Mouse (Mus musculus): ENCODE results near the gene Smco1. TPM values are rescaled to one million over a fixed set of nuclear protein-coding genes. Genes with fewer than 3 reads are reported as not detected.
"Not testable (repeated sequence)": the region's sequence is repeated elsewhere in the genome, so short reads cannot be mapped to it uniquely, and the experiment has no call there.

The Smco1 gene
- 10 to 100 TPM; 69.4 to 72.8 TPM for total RNA-seq (2021)
- long read RNA-seq, experiment 1, transcript Smco1-201 (3 exons, 1,410 nt) = major isoform, 70 of 87 reads
- long read RNA-seq, experiment 1, partial matches to known transcripts = 1 of 87 reads
- long read RNA-seq, experiment 1, other reads (novel, unspliced or antisense) = 16 of 87 reads
- long read RNA-seq, experiment 2, transcript Smco1-201 (3 exons, 1,410 nt) = major isoform, 77 of 105 reads
- long read RNA-seq, experiment 2, partial matches to known transcripts = 11 of 105 reads
- long read RNA-seq, experiment 2, other reads (novel, unspliced or antisense) = 17 of 105 reads

DNA sequence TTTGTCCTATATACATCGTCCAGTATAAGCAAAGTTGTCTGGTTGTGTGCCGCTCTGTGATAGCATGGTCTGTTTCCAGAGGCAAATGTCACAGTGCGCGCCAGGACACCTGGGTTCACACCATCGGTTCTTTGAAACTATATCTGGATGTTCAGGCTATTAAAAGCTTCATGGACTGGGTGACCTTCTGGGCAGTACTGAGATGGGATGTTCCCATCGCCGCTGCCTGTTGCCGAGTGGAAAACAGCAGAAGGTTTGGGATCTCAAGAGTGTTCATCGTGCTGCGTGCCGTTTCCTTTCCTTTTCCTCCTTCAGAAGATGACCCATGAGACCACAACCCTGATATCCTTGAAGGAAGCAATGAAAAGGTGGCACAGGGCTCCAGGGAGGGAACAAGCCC is at the start of gene Smco1:
TSS of gene Smco1 (plus strand) at position 178 of the 400 bp plus-strand sequence.
- intact Hi-C loops (cut with DNase I) = no loop called here
- DNase-seq = peak; percentile 27 to 29

DNA sequence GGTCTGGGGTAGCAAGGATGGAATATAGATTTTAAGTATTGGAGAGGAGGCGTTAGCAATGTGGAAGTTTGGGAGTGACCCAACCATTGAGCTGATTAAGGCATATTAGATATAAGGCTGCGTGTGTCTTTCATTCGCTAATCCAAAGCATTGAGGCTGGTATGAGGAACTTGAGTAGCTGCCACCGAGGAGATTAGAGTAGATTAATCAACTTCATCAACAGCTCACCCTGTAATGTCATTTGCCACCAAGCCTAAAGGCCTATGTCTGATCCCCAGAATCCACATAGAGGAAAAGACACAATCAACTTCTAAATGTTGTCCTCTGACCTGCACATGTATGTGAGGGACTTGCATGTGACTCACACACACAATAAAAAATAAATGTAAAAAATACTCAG is 49.5 kb upstream of the Smco1 start:
- intact Hi-C loops (cut with DNase I) = no loop called here
- no peak for DNase-seq

DNA sequence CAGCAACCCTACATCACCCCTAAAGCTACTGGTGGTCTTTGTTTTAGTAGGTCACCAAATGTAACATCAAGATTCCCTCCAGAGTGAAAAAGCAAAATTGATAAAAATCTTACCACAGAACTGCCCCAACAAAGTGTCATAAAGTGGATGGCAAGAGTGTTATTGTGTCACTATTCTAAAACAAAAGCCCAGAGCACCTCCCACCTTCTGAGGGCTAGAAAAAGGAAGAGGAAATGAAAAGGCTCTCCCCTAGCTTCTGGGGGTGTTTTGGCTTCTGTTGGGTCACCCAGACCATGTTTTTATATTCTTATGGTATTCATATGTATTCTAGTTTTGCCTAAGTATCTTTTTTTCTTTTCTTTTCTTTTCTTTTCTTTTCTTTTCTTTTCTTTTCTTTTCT is 48.9 kb upstream of the Smco1 start:
- intact Hi-C loops (cut with DNase I) = no loop called here

DNA sequence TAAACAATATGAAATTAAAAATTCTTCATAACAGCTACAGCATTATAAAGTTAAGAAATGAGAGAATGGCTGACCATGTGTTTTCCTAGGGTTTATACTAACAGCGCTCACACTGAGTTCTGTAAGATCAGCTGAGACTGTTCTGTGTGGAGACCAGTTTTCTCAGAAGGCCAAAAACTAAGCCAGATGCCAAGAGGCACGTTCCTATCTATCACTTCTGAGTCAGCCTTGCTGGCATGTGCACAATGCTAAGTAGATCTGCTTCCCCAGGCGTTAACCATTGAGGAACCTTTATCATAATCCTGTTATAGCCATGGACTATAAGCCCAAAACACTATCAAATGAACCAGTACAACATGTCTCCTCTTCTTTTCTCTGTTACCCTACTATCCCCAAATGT is 39.2 kb upstream of the Smco1 start:
- DNase-seq; intact Hi-C loops (cut with DNase I): not testable (repeated sequence)

More for the DNA sequence above, 48.9 kb upstream of the Smco1 start:
- no peak for DNase-seq

DNA sequence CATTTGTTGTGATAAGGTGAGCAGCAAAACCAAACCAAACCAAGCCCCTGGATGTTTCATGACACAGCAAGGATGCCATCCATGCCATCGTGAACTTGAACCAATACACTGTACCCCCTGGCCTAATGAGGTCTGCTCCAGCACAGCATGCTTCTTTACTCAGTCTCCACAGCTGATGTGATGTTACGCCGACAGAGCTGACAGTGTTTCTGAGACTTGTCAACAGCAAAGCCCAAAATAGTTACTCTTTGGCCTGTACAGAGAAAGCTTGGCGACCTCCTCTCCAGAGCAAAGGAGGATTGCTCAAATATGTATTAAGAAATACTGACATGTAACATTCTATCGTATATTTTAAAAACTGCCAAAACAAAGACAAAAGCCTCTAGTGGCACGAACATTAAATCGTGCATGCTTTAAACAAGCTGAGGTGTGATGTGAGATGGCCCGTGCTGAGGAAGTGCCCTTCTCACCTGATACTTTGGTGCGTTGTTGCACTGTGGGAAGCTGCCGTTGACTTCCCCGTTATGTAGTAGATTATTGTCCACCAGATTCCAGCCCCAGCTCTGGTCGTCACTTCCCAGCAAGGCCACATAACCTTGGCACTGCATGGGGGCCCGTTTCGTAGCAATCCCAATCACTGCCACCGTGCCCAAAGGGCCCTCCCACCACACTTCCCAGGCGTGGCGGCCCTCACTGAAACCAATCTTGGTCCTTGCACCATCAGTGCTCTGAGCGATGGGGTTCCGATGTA is 33.2 kb upstream of the Smco1 start:
- intact Hi-C loops (cut with DNase I) = no loop called here
- no peak for DNase-seq

DNA sequence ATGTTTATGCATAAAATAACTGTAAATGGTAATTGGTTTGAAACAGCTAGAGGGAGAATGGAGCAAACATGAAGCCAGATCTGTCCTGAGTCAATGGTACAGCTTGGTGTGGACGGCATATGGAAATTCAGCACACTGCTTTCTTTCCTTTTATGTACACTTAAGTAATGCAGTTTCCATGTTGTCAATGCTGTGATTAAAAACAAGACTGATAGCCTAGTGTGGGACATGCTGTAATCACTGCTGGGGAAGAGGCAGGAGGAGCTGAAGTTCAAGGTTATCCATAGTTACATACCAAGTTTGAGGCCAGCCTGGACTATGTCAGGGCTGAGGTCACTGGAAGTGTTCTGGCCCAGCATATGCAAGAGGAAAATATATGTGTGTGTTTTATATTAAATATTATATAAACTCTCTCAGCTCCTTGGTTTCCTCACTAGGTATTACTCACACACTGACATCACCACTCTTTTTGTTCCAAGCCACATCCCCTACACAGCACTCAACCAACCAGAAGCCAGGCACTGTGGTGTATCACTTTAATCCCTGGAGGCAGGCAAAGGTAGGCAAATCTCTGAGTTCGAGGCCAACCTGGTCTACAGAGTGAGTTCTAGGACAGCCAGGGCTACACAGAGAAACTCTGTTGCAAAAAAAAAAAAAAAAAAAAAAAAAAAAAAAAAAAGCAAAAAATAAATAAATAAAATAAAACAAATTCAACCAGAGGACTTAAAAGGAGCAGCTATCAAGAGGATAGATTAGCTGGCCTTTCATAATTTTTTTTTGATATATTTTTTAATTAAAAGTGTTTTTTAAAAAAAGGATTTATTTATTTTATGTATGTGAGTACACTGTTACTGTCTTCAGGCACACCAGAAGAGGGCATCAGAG is 31.6 kb upstream of the Smco1 start:
- no peak for DNase-seq
- intact Hi-C loops (cut with DNase I) = no loop called here

DNA sequence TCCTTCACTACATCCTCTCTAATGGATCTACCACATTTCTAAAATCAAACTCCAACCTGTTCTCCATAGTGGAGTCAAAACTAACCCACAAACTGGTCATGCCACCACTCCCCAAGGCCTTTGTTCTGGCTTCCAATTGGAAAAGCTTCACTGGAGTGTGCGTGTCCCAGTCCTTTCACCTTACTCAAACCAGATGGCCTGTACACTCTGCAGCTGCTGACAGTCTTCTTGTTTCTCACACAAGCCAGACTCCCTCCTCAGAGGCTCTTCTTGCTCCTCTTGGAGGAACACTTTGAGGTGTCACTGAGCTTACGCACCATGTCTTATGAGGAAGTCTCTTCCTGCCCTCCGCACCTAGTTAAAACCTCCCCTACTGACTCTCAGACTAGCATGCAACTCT is 27.4 kb upstream of the Smco1 start:
- intact Hi-C loops (cut with DNase I) = no loop called here
- DNase-seq = no peak

DNA sequence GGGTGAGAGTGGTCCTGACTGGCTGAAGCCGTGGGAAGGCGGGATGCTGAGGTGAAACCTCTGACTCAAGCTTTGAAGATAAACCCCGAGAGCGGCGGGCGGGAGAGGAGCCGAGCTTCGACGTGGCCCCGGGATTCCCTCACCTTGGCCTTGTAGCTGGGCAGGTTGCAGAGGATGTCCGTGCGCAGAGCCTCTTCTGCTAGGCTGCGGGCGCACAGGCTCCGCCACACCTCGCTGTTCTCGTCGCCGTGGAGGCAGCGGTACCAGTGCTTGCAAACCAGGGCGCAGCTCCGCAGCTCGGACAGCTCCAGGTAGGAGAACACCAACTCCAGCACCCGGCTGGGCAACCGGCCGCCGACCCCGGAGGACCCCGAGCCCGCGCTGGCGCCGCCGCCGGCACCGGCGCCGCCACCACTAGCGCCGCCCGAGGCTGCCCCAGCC is 24.9 kb upstream of the Smco1 start:
- peak; percentile 14 to 41 for DNase-seq
- intact Hi-C loops (cut with DNase I) = no loop called here

DNA sequence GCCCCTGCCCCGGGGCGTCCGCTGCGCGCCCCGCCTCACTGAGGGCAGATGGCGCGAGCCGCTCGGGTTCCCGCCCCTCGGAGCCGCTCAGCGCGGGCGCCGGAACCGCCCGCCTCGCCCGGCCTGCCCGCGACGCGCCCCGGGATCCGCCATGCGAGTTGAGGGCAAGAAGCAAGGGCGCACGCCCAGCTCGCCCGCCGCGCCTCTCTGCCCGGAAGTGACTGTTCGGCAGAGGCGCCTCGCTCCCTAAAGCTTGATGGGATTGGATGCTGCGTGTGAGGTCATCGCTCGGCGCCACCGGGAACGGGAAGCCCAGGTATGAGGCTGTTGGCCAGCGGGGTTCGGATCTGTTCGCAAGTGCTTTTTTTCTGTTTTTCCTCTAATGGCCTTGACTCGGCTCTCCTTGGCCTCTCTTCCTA is 24.3 kb upstream of the Smco1 start, which contains the start of the genes Fbxo45 and Wdr53:
TSS of gene Fbxo45 (minus strand) at position 207 of the 419 bp plus-strand sequence.
TSS of gene Wdr53 (plus strand) at position 276 of the 419 bp plus-strand sequence.
- intact Hi-C loops (cut with DNase I) = no loop called here
- peak; percentile 94 to 96 for DNase-seq

DNA sequence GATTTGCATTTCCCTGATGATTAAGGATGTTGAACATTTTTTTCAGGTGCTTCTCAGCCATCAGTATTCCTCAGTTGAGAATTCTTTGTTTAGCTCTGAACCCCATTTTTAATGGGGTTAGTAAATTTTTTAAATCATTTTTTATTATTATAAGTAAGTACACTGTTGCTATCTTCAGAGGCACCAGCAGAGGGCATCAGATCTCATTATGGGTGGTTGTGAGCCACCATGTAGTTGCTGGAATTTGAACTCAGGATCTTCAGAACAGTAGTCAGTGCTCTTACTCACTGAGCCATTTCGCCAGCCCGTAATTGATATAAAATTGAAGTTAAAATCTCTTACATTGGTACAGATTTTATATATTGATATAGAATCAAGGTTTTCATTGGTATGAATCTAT is 7.0 kb upstream of the Smco1 start:
- not testable (repeated sequence) for DNase-seq
- intact Hi-C loops (cut with DNase I) = loop anchor here (2.0 kb wide), 1 partner anchor 235 kb away; no protein-coding TSS in a partner anchor

DNA sequence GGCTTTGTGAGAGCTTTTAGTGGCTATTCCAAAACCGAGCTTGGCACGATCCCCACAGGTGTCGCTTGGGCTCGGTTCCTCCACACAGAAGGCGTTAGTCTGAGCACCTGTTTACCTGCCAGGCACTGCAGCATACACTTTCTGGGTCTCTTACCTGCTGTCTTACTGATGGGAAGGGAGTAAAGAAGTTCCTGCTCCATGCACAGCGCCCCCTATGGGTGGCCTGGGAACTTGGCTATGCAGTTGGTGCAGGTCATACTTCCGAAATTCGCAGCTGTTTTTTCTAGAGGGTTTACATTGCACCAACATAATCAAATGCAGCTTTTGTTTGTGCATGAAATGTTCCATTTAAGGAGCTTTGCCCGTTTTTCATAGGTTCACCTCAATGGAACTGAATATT is 2.1 kb downstream of the Smco1 start:
- DNase-seq = no peak
- intact Hi-C loops (cut with DNase I) = no loop called here

DNA sequence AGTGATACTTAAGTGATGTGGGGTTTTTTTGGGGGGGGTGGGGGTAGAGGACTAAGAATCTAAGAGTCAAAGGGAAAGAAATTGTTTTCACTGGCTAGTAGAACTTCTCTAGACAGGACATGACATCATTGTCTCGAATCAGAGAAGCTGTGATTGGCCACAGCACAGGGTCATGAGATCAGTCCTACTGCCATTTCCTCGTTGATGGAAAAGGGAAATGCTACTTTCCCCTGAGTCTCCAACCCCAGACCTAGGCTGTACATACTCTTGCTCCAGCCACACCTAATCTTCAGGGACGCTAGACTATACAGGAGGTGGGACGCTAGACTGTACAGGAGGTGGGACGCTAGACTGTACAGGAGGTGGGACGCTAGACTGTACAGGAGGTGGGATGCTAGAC is 3.8 kb downstream of the Smco1 start:
- intact Hi-C loops (cut with DNase I) = no loop called here
- DNase-seq = no peak

DNA sequence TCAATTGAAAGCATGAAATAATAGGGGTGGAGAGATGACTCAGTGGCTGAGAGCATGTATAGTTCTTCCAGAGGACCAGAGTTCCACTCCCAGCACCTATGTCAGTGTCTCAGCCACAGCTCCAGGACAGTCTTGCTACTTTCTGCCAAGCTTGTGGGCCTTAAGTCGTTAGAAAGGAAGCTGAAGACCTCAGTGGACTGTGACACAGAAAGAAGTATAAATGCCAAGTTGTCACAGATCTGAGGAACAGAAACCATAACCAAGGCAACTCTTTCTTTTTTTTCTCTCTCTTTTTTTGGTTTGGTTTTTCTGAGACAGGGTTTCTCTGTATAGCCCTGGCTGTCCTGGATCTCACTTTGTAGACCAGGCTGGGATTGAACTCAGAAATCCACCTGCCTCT is 4.6 kb downstream of the Smco1 start:
- no peak for DNase-seq
- intact Hi-C loops (cut with DNase I) = loop anchor here (2.0 kb wide), 1 partner anchor 27 kb away; no protein-coding TSS in a partner anchor

DNA sequence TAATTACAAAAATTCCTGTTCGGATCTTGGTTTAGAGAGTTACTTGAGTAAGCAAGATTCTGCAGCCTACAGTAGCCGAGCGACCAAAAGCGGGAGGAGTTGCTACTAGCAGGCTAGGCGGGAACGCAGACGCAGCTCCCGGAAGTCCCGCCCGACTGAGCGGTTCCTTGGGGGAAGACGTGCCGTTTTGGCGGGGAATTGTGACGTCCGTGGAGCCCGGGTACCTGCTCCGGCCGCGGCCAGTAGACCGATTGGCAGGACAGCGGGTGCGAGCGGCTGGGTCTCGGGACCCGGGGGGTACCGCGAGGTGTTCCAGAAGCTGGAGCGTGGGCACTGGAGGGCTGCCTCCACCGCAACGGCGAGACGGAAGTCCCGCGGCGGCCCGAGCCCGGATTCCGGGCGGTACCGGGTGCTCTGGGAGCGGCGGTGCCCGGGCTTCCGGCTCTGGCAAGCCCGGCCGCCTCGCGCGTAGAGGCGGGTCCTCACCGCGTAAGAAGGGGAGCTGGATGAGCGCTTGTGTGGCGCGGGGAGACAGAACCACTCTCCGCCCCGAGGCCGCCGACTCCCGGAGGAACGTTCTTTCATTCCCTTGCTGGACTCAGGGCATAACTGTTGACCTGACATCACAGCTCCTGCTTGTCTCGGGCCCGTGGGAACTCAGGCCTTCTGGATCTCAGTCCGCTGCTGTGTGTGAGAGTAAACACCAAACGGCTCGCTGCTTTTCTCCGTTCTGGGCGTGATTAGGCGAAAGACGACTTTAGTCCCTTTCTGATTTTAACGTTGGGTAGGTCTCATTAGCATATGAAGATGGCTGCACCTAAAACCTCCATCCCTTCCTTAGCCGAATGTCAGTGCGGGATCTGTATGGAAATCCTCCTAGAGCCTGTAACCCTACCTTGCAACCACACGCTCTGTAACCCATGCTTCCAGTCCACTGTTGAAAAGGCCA is 6.3 kb downstream of the Smco1 start, which contains the start of gene Rnf168:
TSS of gene Rnf168 (plus strand) at position 152 of the 949 bp plus-strand sequence.
- DNase-seq = peak; percentile 85
- intact Hi-C loops (cut with DNase I) = loop anchor here (2.0 kb wide), 1 partner anchor 29 kb away; no protein-coding TSS in a partner anchor

DNA sequence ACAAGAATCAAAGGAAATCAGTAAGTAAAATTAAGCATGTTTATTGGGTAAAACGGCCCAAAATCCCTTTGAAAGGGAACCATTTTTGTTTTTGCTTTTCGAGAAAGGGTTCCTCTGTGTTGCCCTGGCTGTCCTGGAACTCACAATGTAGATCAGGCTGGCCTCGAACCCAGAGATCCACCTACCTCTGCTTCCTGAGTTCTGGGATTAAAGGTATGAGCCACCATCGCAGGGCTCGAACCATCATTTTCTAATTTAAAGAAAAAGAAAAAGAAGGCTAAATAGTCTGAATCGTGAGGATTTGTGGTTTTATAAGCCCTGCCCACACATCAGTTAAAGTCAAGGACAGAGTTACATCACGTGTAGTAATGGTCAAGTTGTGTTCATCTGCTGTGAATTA is 7.1 kb downstream of the Smco1 start:
- intact Hi-C loops (cut with DNase I) = no loop called here
- DNase-seq = no peak

DNA sequence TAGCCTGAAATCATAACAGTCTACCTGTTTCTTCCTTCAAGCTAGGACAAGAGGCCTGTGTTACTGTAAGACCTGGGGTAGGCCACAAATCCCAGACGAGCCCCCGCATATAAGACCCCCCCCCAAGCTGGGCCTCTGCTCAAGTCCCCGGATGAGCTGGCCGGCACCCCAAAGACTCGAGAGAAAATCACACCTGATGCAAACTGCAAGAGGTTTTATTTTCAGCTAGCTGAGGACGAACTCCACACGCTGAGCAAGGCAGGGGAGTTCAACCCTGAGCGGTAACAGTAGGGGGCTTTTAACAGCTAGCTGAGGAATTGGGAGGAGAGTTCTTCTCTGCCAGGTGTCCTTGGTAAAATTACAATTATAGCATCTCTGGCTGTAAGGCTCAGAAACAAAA is 8.9 kb downstream of the Smco1 start:
- intact Hi-C loops (cut with DNase I) = no loop called here
- DNase-seq = no peak

DNA sequence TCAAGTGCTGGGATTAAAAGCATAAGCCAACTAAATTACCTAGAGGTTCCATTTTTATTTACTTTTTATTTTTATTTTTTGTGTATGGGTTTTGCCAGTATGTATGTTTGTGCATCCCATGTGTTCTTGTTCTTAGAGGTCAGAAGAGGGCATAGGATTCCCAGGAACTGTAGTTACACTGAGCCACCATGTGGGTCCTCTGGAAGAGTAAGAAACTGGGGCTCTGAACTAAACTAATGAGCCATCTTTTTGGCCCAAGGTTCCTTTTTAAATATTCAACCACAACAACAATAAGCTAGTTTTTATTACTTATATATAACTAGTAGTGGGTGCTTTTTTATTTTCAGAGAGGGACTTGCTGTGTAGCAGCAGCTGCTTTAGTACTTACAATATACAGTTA is 11.3 kb downstream of the Smco1 start:
- intact Hi-C loops (cut with DNase I) = no loop called here
- DNase-seq = no peak

DNA sequence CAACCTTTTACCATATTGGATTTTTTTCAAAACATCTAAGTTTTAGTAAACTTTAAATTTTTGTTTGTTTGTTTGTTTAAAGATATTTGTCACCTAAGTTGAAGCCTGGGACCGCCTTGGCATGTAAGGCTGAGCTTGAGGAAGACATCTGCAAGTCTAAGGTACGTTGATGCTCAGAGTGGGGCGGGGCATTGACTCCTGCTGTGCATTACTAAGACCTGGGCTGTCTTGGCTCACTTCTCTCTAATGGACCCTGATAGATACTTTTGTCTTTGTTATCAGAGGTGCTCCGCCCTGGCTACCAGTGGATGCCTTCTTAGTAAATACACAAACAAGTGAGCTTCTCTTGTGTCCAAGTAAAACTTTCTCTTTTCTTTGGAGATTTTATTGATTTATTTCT is 20.6 kb downstream of the Smco1 start:
- DNase-seq = no peak
- intact Hi-C loops (cut with DNase I) = no loop called here

DNA sequence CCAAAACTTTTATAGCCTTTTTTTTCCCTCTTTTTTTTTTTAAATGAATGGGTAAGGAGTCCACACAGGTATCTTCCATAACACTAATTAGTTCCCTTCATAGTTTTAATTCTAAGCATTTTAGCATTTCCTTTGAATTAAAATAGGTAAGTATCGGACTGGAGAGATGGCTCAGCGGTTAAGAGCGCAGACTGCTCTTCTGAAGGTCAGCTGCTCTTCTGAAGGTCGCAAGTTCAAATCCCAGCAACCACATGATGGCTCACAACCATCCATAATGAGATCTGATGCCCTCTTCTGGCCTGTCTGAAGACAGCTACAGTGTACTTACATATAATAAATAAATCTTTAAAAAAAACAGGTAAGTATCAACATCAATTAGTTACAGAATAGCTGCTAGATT is 28.3 kb downstream of the Smco1 start:
- intact Hi-C loops (cut with DNase I); DNase-seq: not testable (repeated sequence)

Measured in gastrocnemius, postnatal 36 days (tissue).